Mouse (Mus musculus) layer of hippocampus, adult 2 months (tissue): ENCODE data around the gene Rpl36al. TPM values are rescaled to one million over a fixed set of nuclear protein-coding genes. Genes with fewer than 3 reads are reported as not detected.
A peak's percentile ranks its signal among the peaks of the same experiment; 100 is the strongest.

ENCODE experiments used
- DNase-seq, 2 experiments: peaks; one replicate each; pipeline ENCODE4 v3.0.0; 2022; ENCODE audit warnings: low spot score in 2 of 2
- H3K27ac ChIP-seq: fragments of 200-600 bp; 2 replicates; pipeline ENCODE4 v1.8.1; 2022
- H3K4me3 ChIP-seq: fragments of 200-600 bp; 2 replicates; pipeline ENCODE4 v1.8.1; 2022; ENCODE audit warnings: mild to moderate bottlenecking
- CTCF ChIP-seq: fragments of 200-600 bp; conservative IDR thresholded peaks from 2 replicates; pipeline ENCODE4 v1.8.1; 2022; ENCODE audit warnings: antibody characterized with exemption, mild to moderate bottlenecking, moderate library complexity
- total RNA-seq, 2 experiments: library from RNA; stranded (reverse); gene quantifications; 2 replicates each; pipeline ENCODE4 v1.2.3; 2021

Rpl36al gene
- total RNA-seq, 2 experiments from 2014 or later = 184 to 187 TPM

DNA sequence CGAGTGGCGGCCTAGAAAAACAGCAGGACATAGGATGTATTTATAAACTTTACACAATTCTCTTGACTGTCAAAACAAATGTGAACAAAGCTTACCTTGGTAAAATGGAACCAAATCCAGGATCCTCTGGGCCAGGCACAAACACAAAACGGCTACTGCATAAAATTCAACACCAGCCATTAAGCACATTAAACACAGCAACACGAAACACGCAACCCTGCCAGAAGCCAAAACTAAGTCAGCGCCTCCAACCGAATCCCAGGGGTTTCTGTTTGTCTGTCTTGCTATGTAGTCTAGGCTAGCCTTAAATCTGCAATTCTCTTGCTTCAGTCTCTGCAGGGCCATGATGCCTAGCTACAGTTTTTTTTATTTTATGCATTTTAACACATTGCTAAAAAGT is 24.0 kb upstream of the Rpl36al start:
- DNase-seq = no peak
- TF ChIP-seq CTCF = no peak
- no peak overlapping the region for H3K27ac ChIP-seq
- no peak overlapping the region for H3K4me3 ChIP-seq

DNA sequence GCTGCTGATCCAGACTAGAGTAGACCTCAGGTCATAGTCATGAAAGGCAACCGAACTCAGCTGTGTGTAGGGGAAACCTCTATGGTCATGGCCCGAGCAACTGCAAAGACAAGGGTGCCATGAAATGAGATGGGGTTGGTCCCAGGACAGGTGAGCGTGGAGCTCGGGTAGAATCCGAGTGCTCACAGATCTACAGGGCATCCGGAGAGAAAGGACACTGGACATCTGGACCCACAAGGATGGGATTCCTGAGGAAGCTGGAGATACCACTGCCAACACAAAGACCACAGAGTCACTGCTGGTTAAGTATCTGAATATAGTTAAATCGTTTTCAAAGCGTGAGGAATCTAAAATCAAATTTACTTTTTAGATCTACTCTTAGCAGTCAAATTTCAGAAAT is 23.5 kb upstream of the Rpl36al start:
- Histone ChIP-seq H3K4me3 (no peak overlapping the region), H3K27ac (no peak overlapping the region)
- no peak for TF ChIP-seq CTCF
- no peak for DNase-seq

DNA sequence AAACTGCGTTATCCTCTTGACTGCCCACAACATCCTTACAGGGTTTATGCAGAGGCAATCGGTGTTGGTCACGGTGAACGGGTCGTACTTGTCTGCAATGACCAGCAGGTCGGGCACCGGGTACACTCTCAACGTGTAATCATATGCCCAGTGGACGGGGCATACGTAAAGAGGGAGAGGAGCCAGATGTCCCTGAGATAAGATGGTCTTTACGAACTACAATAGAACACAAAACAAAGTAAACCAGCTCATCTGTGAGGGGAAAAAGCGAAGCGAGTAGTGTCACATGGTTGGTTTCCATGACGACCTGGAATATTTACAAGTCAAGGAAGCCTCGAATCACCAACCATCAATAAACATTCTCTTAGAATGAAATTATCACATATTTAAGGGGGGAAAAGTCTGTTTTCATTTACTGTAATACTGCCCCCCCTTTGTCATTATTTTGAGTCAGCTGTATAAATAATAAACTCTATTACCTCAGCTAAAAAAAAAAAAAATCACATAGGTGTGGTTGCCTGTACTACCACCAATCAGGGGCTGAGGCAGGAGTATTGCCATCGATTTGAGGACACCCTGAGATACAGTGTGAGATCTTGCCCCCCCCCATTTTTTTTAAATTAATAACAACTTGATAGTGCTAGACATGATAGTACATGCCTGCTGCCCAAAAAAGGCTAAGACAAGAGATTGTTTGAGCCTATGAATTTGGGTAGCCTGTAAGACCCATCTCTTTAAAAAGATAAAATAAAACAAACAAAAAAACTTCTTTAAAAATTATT is 20.4 kb upstream of the Rpl36al start, which contains the start of gene Gm49384:
TSS of gene Gm49384 (minus strand) at position 216 of the 782 bp plus-strand sequence.
- Histone ChIP-seq H3K27ac (no peak within 1 kb of the TSS), H3K4me3 (no peak within 1 kb of the TSS)
- TF ChIP-seq CTCF = no peak
- DNase-seq = no peak

DNA sequence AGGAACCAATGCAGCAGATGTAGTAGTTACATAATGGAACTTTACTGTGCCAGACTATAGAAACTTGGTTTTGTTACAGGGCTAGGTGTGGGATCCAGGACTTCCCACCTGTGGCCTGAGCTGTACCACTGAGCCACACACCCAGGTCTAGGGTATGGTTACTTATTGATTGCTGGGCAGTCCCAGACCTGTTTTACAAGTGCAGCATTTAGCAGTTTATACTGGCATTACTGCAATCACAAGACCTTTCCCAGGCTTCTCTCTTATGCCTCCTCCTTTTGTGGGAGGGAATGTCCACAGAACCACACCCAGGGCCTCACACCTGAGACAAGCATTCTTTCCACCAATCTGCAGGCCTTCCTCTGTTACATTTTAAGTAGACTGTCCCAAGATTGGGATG is 15.1 kb upstream of the Rpl36al start:
- Histone ChIP-seq H3K27ac (no peak overlapping the region), H3K4me3 (no peak overlapping the region; the same call in 1 of the 2 replicates)
- DNase-seq = no peak
- no peak for TF ChIP-seq CTCF

DNA sequence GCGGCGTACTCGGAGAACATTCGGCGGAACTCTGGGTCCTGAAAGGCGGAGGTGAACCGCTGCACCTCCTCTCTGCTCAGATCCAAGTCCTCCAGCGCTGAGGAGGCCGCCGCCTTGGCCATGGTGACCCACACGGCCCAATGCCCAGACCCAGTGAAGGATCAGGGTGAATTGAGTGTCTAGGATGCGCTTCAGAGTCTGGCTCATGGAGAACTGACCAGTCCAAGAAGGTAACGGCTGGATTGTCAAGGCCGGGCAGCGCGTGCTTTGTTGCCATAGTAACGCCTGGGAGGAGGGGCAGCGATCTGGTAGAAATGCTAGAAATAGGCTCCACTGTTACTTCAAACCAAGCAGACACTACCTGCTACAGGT is 14.3 kb upstream of the Rpl36al start, which contains the start of gene Dnaaf2:
TSS of gene Dnaaf2 (minus strand) at position 266 of the 372 bp plus-strand sequence.
- Histone ChIP-seq H3K4me3 (peak within 1 kb of the TSS; percentile 100), H3K27ac (peak within 1 kb of the TSS; percentile 95)
- peak; percentile 63 to 65 for DNase-seq
- TF ChIP-seq CTCF = no peak

DNA sequence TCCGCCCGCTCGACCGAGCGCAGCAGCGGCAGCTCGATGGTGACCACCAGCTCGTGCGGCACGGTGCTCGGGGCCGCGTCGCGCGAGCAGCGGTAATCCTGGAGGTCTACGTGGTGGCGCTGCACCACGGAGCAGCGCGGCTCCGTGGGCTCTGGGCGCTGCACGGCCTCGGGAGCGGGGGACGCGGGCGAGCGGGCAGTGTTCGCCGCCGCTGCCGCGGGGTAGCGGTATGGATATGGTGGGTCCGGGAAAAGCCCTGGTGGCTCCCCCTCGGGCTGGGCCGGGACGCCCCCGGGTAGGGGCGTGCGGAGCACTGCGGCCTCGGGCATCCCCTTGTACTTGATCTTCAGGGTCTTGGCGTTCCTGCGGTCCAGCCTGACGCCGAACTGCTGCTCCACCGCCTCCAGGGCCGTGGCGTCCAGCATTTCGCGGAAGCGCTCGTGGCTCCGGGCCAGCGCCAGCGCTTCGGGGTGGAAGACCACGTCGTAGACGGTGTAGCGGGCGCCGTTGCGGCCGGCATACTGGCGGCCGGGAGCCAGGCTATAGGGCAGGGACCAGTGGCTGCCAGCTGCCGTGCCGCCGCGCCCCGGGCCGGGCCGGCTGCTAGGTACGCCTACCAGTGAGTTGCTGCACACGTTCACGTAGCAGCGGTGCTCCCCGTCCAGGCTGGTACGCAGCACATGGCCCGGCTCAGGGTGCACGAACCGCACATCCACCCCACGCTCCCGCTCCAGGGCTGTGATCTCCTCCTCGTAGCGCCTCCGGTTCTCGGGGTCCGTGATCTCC is 13.7 kb upstream of the Rpl36al start:
- peak overlapping the region; percentile 100 for H3K4me3 ChIP-seq
- no peak; the same call in 1 of the 2 replicates for TF ChIP-seq CTCF
- H3K27ac ChIP-seq = peak overlapping the region; percentile 95
- peak in 1 of 2 experiments; percentile 22 for DNase-seq

DNA sequence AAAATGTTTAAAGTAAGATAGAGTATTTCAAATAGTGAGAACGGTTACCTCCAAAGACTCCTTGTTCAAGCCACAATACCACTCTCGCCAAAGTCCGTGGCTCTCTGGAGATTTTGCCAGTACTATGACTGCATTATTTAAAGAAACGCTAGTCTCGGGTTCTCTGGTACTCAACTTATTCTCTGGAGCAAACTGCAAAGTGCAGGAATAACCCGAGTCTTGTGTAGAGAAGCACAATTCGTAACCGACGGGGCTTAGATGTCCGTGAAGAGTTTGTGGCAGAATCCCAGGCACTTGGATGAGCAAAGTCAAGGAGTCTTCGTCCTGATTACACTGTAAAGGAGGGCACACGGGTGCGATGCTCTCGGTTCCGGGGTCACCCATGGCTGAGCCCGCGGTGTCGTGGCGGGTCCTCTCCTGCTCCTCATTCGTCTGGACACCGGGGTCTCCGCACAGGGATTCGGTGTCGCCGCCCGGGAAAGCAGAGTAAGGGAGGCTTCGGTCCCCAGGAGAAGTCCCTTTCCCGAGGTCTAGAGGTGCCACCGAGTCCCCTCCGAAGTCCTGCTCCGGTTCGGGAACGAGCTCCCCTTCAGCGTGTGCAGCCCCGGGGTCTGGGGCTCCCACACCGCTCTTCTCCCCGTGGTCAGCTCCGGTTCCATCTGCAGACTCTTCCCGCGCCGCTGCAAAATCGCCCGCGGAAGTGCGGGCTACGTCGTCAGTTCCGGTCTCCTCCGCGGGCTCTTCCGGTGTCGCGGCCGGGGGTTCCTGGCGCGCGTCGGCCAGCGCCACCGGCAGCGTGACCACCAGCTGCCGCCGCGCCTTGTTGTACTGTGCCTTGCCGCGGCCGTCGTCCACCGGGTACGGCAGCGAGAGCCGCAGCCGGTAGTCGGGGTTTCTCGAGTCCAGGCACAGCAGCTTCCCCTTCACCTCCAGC is 12.8 kb upstream of the Rpl36al start, which contains the start of gene Gm49383:
TSS of gene Gm49383 (minus strand) at position 661 of the 934 bp plus-strand sequence.
- H3K4me3 ChIP-seq = peak within 1 kb of the TSS; percentile 100
- peak; percentile 48 to 76 for DNase-seq
- peak; percentile 34 for TF ChIP-seq CTCF

DNA sequence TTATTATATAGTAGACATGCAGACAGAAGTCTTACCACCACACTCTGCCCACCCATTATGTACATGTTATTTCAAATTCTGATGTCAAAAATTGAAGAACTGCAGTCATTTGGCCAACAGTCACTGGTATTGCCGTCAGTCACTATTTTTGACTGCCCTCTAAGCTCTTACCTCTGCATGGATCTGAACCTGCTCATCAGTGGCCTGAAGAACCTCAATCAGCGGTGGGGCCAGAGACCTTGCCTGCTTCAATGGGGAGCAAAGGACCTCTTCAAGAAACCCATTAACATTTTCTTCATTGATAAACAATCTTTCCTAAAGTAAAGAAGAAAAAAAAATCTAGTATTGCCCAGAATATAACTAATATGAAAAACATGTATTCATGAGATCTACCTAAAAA is 8.8 kb upstream of the Rpl36al start:
- DNase-seq = no peak
- no peak overlapping the region for H3K4me3 ChIP-seq
- TF ChIP-seq CTCF = no peak
- no peak overlapping the region for H3K27ac ChIP-seq

More for the DNA sequence above, 12.8 kb upstream of the Rpl36al start, which contains the start of gene Gm49383:
- H3K27ac ChIP-seq = peak within 1 kb of the TSS; percentile 95

DNA sequence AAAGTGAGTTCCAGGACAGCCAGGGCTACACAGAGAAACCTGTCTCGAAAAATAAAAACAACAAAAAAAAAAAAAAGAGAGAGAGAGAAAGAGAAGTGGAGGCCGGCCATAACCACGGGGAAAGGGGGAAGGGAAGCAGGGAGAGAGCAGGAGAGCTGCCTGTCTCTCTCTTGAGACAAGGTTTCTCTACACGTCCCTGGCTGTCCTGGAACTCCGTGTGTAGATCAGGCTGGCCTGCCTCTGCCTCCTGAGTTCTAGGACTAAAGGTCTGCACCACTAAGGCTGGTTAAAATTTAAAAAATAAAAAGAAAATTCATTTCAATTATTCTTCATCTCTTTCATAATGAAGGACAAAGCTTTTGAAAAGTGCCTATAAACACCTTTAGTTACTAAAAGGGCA is 7.5 kb upstream of the Rpl36al start:
- Histone ChIP-seq H3K27ac (no peak overlapping the region), H3K4me3 (no peak overlapping the region)
- DNase-seq = no peak
- no peak for TF ChIP-seq CTCF

DNA sequence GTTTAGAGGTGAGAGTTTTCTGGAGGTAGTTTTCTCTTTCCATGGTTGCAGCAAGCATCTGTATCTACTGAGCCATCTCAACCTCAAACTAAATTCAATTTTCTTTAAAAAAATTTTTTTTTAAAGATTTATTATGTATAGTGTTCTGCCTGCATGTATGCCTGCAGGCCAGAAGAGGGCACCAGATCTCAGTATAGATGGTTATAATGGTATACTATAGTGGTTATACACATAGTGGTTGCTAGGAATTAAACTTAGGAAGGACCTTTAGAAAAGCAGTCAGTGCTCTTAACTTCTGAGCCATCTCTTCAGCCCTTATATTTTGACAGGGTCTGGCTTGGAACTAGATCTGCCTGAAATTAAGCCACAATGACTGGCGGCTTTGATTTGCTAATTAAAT is 6.6 kb upstream of the Rpl36al start:
- TF ChIP-seq CTCF = peak; percentile 78
- Histone ChIP-seq H3K27ac (no peak overlapping the region), H3K4me3 (no peak overlapping the region)
- no peak for DNase-seq

DNA sequence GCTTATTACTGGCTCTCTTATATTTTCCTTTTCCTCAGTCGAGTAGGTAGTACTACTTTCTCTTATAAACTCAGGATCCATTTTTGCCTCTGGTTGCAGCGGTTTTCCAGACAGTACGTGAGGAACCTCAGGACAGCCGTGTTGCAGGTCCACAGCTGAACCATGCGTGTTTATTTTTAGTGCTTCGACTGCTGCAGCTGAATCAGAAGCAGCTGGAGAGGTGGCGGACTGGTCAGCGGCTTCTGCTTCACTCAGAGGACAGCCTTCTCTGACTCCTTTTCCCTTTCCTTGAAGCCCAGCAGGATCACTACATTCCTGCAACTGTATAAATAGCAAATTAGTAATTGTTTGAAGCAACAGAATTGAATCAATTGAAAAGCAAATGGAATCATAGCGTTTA is 6.2 kb upstream of the Rpl36al start:
- TF ChIP-seq CTCF = no peak
- DNase-seq = no peak
- Histone ChIP-seq H3K27ac (no peak overlapping the region), H3K4me3 (no peak overlapping the region)

DNA sequence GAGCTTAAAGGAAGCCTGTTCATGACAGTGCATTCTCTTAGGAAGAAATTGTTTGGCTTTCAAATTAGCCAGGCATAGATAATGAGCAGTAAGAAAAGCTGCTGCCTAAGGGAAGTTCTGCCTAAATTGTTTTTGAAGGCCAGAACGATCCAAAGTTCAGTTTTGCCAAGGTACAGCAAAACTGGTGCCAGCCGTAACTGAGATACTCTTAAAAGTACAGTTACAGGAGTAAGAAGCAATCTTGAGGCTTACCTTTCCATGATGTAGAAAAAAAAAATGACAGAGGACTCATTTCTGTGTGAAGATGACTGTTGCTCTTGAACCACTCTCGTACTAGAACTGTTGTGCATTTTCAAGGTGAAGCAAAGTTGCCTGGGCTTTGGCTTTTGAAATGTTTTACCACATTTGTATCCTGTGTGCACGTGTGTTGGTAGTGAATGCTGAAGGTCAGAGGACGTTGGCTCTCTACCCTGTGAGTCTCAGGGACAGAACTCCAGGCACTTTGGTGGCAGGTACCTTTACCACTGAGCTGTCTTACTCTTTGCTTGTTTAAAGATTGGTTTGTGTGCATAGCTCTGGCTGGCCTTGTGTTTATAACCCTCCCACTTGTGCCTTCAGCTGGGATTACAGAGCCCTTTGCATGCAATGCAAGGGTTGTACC is 3.1 kb upstream of the Rpl36al start:
- no peak for TF ChIP-seq CTCF
- no peak overlapping the region for H3K27ac ChIP-seq
- DNase-seq = no peak
- no peak overlapping the region for H3K4me3 ChIP-seq
